Mouse (Mus musculus): ENCODE data around the gene Col4a2. TPM values are rescaled to one million over a fixed set of nuclear protein-coding genes. Genes with fewer than 3 reads are reported as not detected.

The Col4a2 gene
- polyA plus RNA-seq, 1 experiment from 2014 or later = 76.7 TPM

- no peak for ATAC-seq (ENCODE audit: low FRiP score, low read depth)
- no peak overlapping the region for H3K9ac ChIP-seq
- 92% methylated on average over 8 of the region's 8 CpGs for WGBS
- no peaks in the 10 kb centered on the region for H3K9me3 ChIP-seq
- H3K4me3 ChIP-seq = no peak overlapping the region
- H3K4me2 ChIP-seq (replicated peaks) = no peak overlapping the region
- H3K4me1 ChIP-seq = 0 out of 2 replicates have a peak, but pooled peaks cover 5% of the 10 kb centered on the region
- no peak overlapping the region for H3K27ac ChIP-seq
- H3K27me3 ChIP-seq (replicated peaks) = no peaks in the 10 kb centered on the region
- H3K36me3 ChIP-seq = no peaks in the 10 kb centered on the region
Measured at GRCm38 (mm10) chr8:11354800-11355451, 42.3 kb downstream of the Col4a2 start.

- no peak for ATAC-seq (ENCODE audit: low FRiP score, low read depth)
- no peaks in the 10 kb centered on the region for H3K9me3 ChIP-seq
- H3K4me1 ChIP-seq = 0 out of 2 replicates have a peak, but pooled peaks cover 6% of the 10 kb centered on the region
- no peak overlapping the region for H3K4me2 ChIP-seq (replicated peaks)
- WGBS = 97% methylated on average over 3 of the region's 3 CpGs
- H3K36me3 ChIP-seq = no peaks in the 10 kb centered on the region
- H3K9ac ChIP-seq = no peak overlapping the region
- H3K27me3 ChIP-seq (replicated peaks) = no peaks in the 10 kb centered on the region
- no peak overlapping the region for H3K27ac ChIP-seq
- H3K4me3 ChIP-seq = no peak overlapping the region
Measured at GRCm38 (mm10) chr8:11355900-11356299, 43.3 kb downstream of the Col4a2 start.

GRCm38 (mm10) chr8:11356776-11357175 lies 44.2 kb downstream of the Col4a2 start:
- no peak for ATAC-seq (ENCODE audit: low FRiP score, low read depth)
- no peaks in the 10 kb centered on the region for H3K9me3 ChIP-seq
- no peaks in the 10 kb centered on the region for H3K27me3 ChIP-seq (replicated peaks)
- H3K9ac ChIP-seq = no peak overlapping the region
- H3K4me2 ChIP-seq (replicated peaks) = no peak overlapping the region
- H3K27ac ChIP-seq = no peak overlapping the region
- WGBS = 83% methylated on average over 8 of the region's 8 CpGs
- peaks cover 15% of the 10 kb centered on the region for H3K4me1 ChIP-seq
- H3K4me3 ChIP-seq = no peak overlapping the region
- H3K36me3 ChIP-seq = no peaks in the 10 kb centered on the region

DNA sequence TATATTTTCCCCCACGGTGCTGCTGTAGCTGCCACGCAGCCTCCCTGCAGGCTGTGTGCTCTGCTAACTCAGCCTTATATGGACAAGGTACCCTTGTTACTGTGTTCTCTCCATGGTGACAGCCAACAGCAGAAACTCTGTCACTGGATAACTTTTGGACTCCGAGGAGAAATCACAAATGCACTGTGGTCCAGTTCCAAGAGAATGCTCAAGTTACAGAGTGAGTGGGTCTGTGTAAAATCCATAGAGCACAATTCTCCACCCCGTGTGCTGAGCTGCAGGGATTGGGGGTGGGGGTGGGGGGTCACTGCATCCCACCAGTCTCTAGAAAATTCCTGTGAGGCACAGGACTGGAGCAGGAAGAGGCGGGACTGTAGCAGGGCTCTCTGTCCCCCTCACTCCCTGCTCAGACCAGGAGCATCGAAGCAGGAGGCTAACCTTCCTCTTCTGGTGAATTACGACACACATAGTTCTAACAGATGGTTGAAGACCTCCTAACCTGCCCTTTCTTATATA lies 45.4 kb downstream of the Col4a2 start:
- ATAC-seq (ENCODE audit: low FRiP score, low read depth) = no peak
- Histone ChIP-seq H3K9ac (no peak overlapping the region), H3K4me1 (peaks cover 27% of the 10 kb centered on the region), H3K27ac (no peak overlapping the region), H3K4me2 (replicated peaks) (no peak overlapping the region), H3K36me3 (no peaks in the 10 kb centered on the region), H3K4me3 (no peak overlapping the region), H3K27me3 (replicated peaks) (no peaks in the 10 kb centered on the region), H3K9me3 (no peaks in the 10 kb centered on the region)
- 47% methylated on average over 7 of the region's 7 CpGs for WGBS

GRCm38 (mm10) chr8:11359846-11360245 lies 47.2 kb downstream of the Col4a2 start:
- no peak overlapping the region for H3K4me3 ChIP-seq
- H3K27me3 ChIP-seq (replicated peaks) = no peaks in the 10 kb centered on the region
- H3K4me2 ChIP-seq (replicated peaks) = no peak overlapping the region
- H3K9ac ChIP-seq = no peak overlapping the region
- 90% methylated on average over 5 of the region's 5 CpGs for WGBS
- no peak overlapping the region for H3K27ac ChIP-seq
- ATAC-seq (ENCODE audit: low FRiP score, low read depth) = no peak
- H3K36me3 ChIP-seq = no peaks in the 10 kb centered on the region
- no peaks in the 10 kb centered on the region for H3K9me3 ChIP-seq
- peaks cover 34% of the 10 kb centered on the region for H3K4me1 ChIP-seq

- ATAC-seq (ENCODE audit: low FRiP score, low read depth) = no peak
- no peaks in the 10 kb centered on the region for H3K36me3 ChIP-seq
- no peak overlapping the region for H3K27ac ChIP-seq
- peaks cover 34% of the 10 kb centered on the region for H3K4me1 ChIP-seq
- no peaks in the 10 kb centered on the region for H3K27me3 ChIP-seq (replicated peaks)
- H3K9me3 ChIP-seq = no peaks in the 10 kb centered on the region
- H3K4me3 ChIP-seq = no peak overlapping the region
- 71% methylated on average over 9 of the region's 9 CpGs for WGBS
- no peak overlapping the region for H3K9ac ChIP-seq
- H3K4me2 ChIP-seq (replicated peaks) = peak overlapping the region; percentile 20; the same call in 1 of the 2 replicates
Measured at GRCm38 (mm10) chr8:11361546-11362277, 49.1 kb downstream of the Col4a2 start.

DNA sequence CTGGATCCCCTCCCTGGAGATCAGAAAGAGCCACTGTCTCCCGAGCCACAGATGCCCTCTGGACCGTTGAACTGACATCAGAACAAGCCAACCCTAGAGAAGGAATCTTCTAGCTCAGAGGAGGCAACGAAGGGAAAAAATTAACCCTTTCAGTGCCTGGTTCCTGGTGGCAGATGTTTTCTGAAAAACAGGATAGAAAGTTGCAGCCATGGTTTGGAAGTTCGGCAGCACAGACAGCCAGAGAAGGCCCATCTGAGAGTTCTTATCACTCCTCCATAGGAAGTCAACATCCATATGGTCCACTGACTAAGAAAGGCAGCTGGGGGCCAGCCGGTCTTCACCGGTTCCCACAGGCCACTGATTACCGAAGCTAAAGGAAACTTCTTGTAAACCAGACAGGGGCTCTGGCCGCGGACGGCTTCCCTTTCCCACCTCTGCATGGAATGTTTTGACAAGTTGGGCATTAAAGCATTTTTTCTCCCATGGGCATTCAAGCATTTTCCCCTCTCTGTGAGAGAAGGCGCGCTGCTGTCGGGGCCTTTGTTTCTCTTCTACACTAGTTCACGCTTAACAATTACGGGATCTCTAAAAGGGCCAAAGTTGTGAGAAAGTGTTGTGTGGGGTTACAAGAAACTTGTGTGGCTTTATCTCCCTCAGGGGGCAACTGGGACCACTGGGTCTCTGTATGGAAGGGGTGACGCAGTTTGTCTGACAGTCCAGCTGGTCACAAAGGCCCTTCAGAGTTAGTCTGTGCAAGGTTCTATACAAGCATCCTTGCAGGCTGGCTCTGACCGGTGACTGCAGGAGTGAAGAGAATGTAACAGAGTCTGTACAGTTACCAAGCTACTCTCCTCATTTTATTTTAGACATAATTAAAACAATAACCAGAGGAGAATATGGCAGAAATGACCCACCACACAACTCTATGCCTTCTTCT lies 49.9 kb downstream of the Col4a2 start:
- no peaks in the 10 kb centered on the region for H3K36me3 ChIP-seq
- H3K4me2 ChIP-seq (replicated peaks) = peak overlapping the region; percentile 20
- H3K4me3 ChIP-seq = no peak overlapping the region
- no peaks in the 10 kb centered on the region for H3K9me3 ChIP-seq
- 8% methylated on average over 17 of the region's 17 CpGs for WGBS
- H3K27me3 ChIP-seq (replicated peaks) = no peaks in the 10 kb centered on the region
- H3K4me1 ChIP-seq = peaks cover 34% of the 10 kb centered on the region
- H3K9ac ChIP-seq = no peak overlapping the region
- peak overlapping the region; percentile 17; the same call in 1 of the 2 replicates for H3K27ac ChIP-seq
- peak; percentile 53; the same call in 1 of the 2 replicates for ATAC-seq (ENCODE audit: low FRiP score, low read depth)

DNA sequence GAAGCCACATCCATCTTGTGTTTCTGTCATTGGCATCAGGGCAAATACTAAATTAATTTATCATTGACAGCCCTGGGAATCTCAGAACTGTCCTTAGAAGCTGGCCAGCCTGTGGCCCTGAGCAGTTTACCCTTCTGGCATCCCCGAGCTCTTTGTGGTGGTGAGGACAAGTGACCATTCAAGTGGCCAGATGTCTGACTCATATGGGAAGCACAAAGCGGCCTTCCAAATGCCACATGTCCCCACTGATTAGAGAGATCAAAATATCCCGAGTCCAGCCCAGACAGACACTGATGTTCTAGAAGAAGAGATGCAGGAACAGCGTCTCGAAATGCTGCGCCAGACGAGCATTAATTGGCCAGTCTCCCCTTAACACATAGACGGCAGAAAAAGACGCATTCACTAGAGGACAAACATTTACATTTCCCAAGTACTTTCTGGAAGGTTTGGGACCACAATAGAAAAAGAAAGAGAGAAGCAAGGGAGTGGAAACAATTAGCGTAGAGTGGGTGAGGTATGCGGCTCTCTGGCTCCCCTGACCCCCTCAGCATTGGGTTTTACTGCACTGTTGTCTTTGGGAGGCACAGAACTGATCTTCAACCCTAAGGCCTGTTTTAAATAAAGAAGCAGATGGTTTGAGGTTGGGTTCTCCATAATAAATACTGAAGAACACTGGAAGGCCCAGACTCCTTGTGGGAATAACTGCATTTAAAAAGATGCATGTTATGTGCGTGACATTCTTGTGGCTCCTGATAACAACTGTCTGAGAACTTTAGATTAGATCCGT lies 50.9 kb downstream of the Col4a2 start:
- ATAC-seq (ENCODE audit: low FRiP score, low read depth) = no peak
- H3K9ac ChIP-seq = no peak overlapping the region
- no peak overlapping the region for H3K4me3 ChIP-seq
- no peak overlapping the region for H3K4me2 ChIP-seq (replicated peaks)
- H3K27ac ChIP-seq = 0 out of 2 replicates have a peak overlapping the region, but pooled peaks have one; percentile 5
- WGBS = 62% methylated on average over 13 of the region's 13 CpGs
- H3K36me3 ChIP-seq = no peaks in the 10 kb centered on the region
- peaks cover 29% of the 10 kb centered on the region for H3K4me1 ChIP-seq
- no peaks in the 10 kb centered on the region for H3K9me3 ChIP-seq
- H3K27me3 ChIP-seq (replicated peaks) = no peaks in the 10 kb centered on the region

- H3K9ac ChIP-seq = no peak overlapping the region
- no peaks in the 10 kb centered on the region for H3K9me3 ChIP-seq
- no peaks in the 10 kb centered on the region for H3K27me3 ChIP-seq (replicated peaks)
- H3K4me3 ChIP-seq = no peak overlapping the region
- H3K4me2 ChIP-seq (replicated peaks) = no peak overlapping the region
- H3K27ac ChIP-seq = no peak overlapping the region
- H3K4me1 ChIP-seq = peaks cover 31% of the 10 kb centered on the region
- WGBS = 85% methylated on average over 5 of the region's 5 CpGs
- ATAC-seq (ENCODE audit: low FRiP score, low read depth) = no peak
- no peaks in the 10 kb centered on the region for H3K36me3 ChIP-seq
Measured at GRCm38 (mm10) chr8:11366251-11366650, 53.6 kb downstream of the Col4a2 start.

- no peaks in the 10 kb centered on the region for H3K27me3 ChIP-seq (replicated peaks)
- H3K9ac ChIP-seq = no peak overlapping the region
- H3K27ac ChIP-seq = no peak overlapping the region
- WGBS = 79% methylated on average over 4 of the region's 4 CpGs
- H3K4me2 ChIP-seq (replicated peaks) = no peak overlapping the region
- no peak overlapping the region for H3K4me3 ChIP-seq
- no peaks in the 10 kb centered on the region for H3K9me3 ChIP-seq
- H3K4me1 ChIP-seq = peaks cover 27% of the 10 kb centered on the region
- no peak for ATAC-seq (ENCODE audit: low FRiP score, low read depth)
- H3K36me3 ChIP-seq = no peaks in the 10 kb centered on the region
Measured at GRCm38 (mm10) chr8:11366741-11367140, 54.1 kb downstream of the Col4a2 start.

DNA sequence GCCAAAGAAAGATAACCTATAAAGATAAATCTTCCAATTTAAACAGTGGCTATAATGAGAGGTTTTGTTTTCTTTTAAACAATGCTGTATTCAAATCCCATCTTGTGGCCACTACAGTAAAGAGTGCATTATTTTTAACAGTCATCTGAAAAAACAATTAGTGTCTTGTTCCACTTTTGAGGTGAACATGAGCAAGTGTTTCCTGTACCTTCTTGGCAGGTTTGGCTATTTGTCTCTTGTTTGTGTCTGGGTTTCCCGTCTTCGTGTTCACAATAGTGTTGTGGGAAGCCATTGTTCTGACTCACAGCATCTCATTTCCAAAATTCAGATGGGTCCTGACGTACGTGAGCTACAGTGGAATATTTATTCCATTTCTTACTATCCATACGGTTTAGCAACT lies 55.1 kb downstream of the Col4a2 start:
- 86% methylated on average over 5 of the region's 5 CpGs for WGBS
- Histone ChIP-seq H3K9me3 (no peaks in the 10 kb centered on the region), H3K27ac (no peak overlapping the region), H3K4me1 (peaks cover 17% of the 10 kb centered on the region), H3K36me3 (no peaks in the 10 kb centered on the region), H3K4me3 (no peak overlapping the region), H3K9ac (no peak overlapping the region), H3K27me3 (replicated peaks) (no peaks in the 10 kb centered on the region), H3K4me2 (replicated peaks) (no peak overlapping the region)
- no peak for ATAC-seq (ENCODE audit: low FRiP score, low read depth)

Data from neural tube, embryonic 12.5 days (tissue).